Mouse (Mus musculus) liver, embryonic 12.5 days (tissue): ENCODE results near the gene Selenoo. TPM values are rescaled to one million over a fixed set of nuclear protein-coding genes. Genes with fewer than 3 reads are reported as not detected.

Experiments
- ATAC-seq: fragments of 200-750 bp; cut with Nextera tagmentation; 2 replicates; pipeline ENCODE4 v1.8.0; 2017; ENCODE audit warnings: moderate number of reproducible peaks, mild to moderate bottlenecking, moderate library complexity
- H3K27ac ChIP-seq: fragments of 300-500 bp; sonication (generic); 2 replicates; pipeline ENCODE4 v1.5.1; 2016; ENCODE audit warnings: mild to moderate bottlenecking
- H3K27me3 ChIP-seq: fragments of 300-500 bp; sonication (generic); replicated peaks from 2 replicates; pipeline ENCODE4 v1.6.1; 2016; ENCODE audit warnings: mild to moderate bottlenecking, moderate library complexity
- H3K36me3 ChIP-seq: fragments of 300-500 bp; sonication (generic); 2 replicates; pipeline ENCODE4 v1.6.1; 2016; ENCODE audit warnings: mild to moderate bottlenecking, moderate library complexity
- H3K4me1 ChIP-seq: fragments of 300-500 bp; sonication (generic); 2 replicates; pipeline ENCODE4 v1.6.1; 2016
- H3K4me2 ChIP-seq: fragments of 300-500 bp; sonication (generic); 2 replicates; pipeline ENCODE4 v1.6.1; 2016; ENCODE audit warnings: mild to moderate bottlenecking, moderate library complexity
- H3K4me3 ChIP-seq: fragments of 300-500 bp; sonication (generic); 2 replicates; pipeline ENCODE4 v1.5.1; 2016; ENCODE audit warnings: mild to moderate bottlenecking, moderate library complexity
- H3K9ac ChIP-seq: fragments of 300-500 bp; sonication (generic); 2 replicates; pipeline ENCODE4 v1.6.1; 2016; ENCODE audit warnings: mild to moderate bottlenecking, moderate library complexity
- H3K9me3 ChIP-seq: fragments of 300-500 bp; sonication (generic); replicated peaks from 2 replicates; pipeline ENCODE4 v1.6.1; 2016; ENCODE audit warnings: mild to moderate bottlenecking, moderate library complexity
- WGBS: fragments of 180-500 bp; shearing (Covaris S2); methylation state at CpG from one replicate; pipeline ENCODE4 v1.1.7; 2016; ENCODE audit not compliant: insufficient replicate concordance; 5-methylcytosine and 5-hydroxymethylcytosine counted together
- polyA plus RNA-seq: library from polyadenylated mRNA; unstranded; fragments of >200 nt; fragmentation: Nextera tagmentation; extraction: Ambion mirVana; gene quantifications from 2 replicates; pipeline ENCODE4 v1.2.1, GENCODE M21; 2016

Selenoo gene
- polyA plus RNA-seq, 1 experiment from 2014 or later: 12.8 TPM

GRCm38 (mm10) chr15:89106976-89107375 lies 18.1 kb downstream of the Selenoo start:
- Histone ChIP-seq H3K9ac (no peak overlapping the region), H3K4me1 (no peaks in the 10 kb centered on the region), H3K27me3 (no peaks in the 10 kb centered on the region), H3K4me3 (no peak overlapping the region), H3K4me2 (no peak overlapping the region), H3K9me3 (no peaks in the 10 kb centered on the region), H3K36me3 (peaks cover 100% of the 10 kb centered on the region), H3K27ac (no peak overlapping the region)
- WGBS: 79% methylated on average over 1 of the region's 1 CpGs
- no peak for ATAC-seq

- no peak overlapping the region for H3K9ac ChIP-seq
- H3K4me3 ChIP-seq: no peak overlapping the region
- H3K36me3 ChIP-seq: peaks cover 95% of the 10 kb centered on the region
- no peak overlapping the region for H3K27ac ChIP-seq
- ATAC-seq: no peak
- H3K9me3 ChIP-seq: no peaks in the 10 kb centered on the region
- 78% methylated on average over 9 of the region's 9 CpGs for WGBS
- no peaks in the 10 kb centered on the region for H3K27me3 ChIP-seq
- no peaks in the 10 kb centered on the region for H3K4me1 ChIP-seq
- no peak overlapping the region for H3K4me2 ChIP-seq
Observed at GRCm38 (mm10) chr15:89110147-89110546, 21.3 kb downstream of the Selenoo start.

- H3K4me1 ChIP-seq: peaks cover 35% of the 10 kb centered on the region
- ATAC-seq: no peak
- no peak overlapping the region for H3K4me3 ChIP-seq
- H3K27me3 ChIP-seq: no peaks in the 10 kb centered on the region
- H3K9ac ChIP-seq: no peak overlapping the region
- H3K27ac ChIP-seq: no peak overlapping the region
- no peaks in the 10 kb centered on the region for H3K9me3 ChIP-seq
- H3K36me3 ChIP-seq: peaks cover 73% of the 10 kb centered on the region
- no peak overlapping the region for H3K4me2 ChIP-seq
Observed at GRCm38 (mm10) chr15:89118007-89118406, 29.1 kb downstream of the Selenoo start.

DNA sequence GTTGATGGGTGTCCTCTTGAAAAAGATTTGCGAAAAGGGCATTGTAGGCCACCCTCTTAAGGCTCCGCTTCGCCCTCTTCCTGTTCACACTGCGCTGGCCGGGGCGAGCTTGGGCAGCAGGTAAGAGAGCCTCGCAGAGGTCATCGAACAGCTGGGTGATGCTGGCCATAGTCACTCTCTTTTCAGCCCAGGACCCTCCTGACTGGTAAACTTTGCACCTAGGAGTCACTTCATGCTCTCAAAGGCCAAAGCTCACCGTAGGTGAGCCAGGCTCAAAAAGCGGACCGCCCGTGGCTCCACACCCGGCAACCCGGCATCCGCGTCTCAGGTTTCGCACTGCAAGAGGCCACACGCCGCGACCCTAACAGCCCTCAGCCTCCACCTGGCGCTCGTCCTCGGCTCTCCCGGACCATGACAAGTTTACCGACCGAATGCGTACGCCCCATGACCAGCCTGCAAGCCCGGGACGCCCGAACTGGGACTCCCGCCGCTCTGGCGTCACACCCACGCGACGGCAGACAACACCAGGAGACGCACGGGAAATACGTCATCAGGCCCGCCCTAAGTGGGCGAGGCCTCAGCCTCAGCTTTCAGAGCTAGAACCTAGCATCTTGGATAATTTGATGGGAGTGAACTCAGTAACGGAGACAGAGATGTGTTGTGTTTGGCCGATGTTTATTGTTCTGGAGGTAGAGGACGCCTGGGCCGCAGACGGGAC lies 33.9 kb downstream of the Selenoo start, which contains the start of gene Tubgcp6:
Gene Tubgcp6, minus strand, starts transcription at position 464 of the 718 bp plus-strand sequence.
- H3K27ac ChIP-seq: peak within 1 kb of the TSS; percentile 76
- H3K4me3 ChIP-seq: peak within 1 kb of the TSS; percentile 91
- peaks cover 60% of the 10 kb centered on the region for H3K4me1 ChIP-seq
- WGBS: under 1% methylated on average over 47 of the region's 47 CpGs
- H3K9ac ChIP-seq: peak within 1 kb of the TSS; percentile 88
- peak within 1 kb of the TSS; percentile 94 for H3K4me2 ChIP-seq
- H3K9me3 ChIP-seq: no peaks in the 10 kb centered on the region
- no peaks in the 10 kb centered on the region for H3K27me3 ChIP-seq
- peaks cover 59% of the 10 kb centered on the region for H3K36me3 ChIP-seq
- peak; percentile 86 for ATAC-seq

DNA sequence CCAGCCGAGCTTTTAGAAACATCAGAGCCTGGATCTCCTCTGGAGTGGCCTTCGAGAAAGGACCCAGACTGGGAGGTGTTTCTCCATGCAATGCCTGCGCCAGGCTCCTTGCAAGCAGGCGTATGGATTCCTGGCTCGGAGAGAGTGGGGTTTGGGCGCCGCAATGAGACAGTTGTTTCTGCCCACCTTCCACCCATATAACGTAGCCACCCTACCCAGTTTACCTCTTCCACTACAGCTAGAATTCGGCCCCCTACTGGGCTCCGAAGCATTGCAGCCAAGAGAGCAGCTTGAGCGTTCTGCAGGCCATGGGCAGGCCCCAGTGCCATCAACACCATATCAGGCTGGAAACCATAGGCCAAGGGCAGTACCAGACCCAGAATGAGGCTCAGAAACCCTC lies 34.7 kb downstream of the Selenoo start:
- peaks cover 51% of the 10 kb centered on the region for H3K36me3 ChIP-seq
- H3K4me1 ChIP-seq: peaks cover 63% of the 10 kb centered on the region
- H3K4me3 ChIP-seq: peak overlapping the region; percentile 91
- 41% methylated on average over 11 of the region's 11 CpGs for WGBS
- H3K27me3 ChIP-seq: no peaks in the 10 kb centered on the region
- ATAC-seq: no peak
- H3K9me3 ChIP-seq: no peaks in the 10 kb centered on the region
- H3K4me2 ChIP-seq: peak overlapping the region; percentile 94
- H3K9ac ChIP-seq: peak overlapping the region; percentile 88
- peak overlapping the region; percentile 76 for H3K27ac ChIP-seq

DNA sequence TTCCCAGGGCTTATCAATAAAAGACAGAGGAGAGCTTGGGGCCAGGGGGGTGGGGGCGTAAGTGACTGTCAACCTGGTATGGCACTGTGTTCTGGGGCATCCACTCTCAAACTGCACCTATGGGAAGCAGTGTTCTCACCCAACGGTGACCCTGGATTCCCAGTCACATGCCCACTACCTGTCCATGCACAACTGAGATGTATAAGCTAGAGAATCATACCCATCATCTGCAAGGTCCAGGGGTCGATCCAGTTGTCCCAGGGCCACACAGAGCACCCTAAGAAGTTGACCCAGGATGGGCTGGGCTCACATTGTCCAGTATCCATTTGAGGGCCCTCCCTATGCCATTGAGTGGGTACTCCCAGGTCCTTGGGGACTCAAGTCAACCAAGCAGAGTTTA lies 35.4 kb downstream of the Selenoo start:
- H3K4me1 ChIP-seq: peaks cover 68% of the 10 kb centered on the region
- H3K4me2 ChIP-seq: no peak overlapping the region
- no peak for ATAC-seq
- 72% methylated on average over 3 of the region's 3 CpGs for WGBS
- no peaks in the 10 kb centered on the region for H3K27me3 ChIP-seq
- H3K27ac ChIP-seq: peak overlapping the region; percentile 76; the same call in 1 of the 2 replicates
- H3K4me3 ChIP-seq: no peak overlapping the region
- no peaks in the 10 kb centered on the region for H3K9me3 ChIP-seq
- H3K36me3 ChIP-seq: peaks cover 45% of the 10 kb centered on the region
- no peak overlapping the region for H3K9ac ChIP-seq

DNA sequence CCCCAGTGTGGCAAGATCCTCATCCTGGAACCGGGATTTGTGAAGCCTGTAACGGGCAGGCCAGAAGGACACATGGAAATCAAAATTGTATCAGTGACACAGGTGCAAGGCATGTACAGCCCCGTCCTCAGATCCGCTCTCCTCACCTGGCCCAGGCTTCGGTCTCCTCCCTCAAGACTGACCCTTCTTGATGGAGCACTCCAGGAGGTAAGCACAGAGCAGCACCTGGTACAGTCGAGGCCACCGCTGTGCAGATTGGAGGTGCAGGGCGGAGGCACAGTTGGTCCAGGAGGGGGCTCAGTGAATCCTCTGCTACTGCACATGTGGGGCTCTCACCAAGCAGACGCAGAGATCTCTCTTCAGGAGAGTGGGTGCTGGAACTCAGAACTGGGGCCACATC lies 36.5 kb downstream of the Selenoo start:
- ATAC-seq: no peak
- Histone ChIP-seq H3K4me2 (no peak overlapping the region), H3K36me3 (peaks cover 35% of the 10 kb centered on the region), H3K9me3 (no peaks in the 10 kb centered on the region), H3K27me3 (peaks cover 10% of the 10 kb centered on the region; the same call in 1 of the 2 replicates), H3K4me1 (peaks cover 59% of the 10 kb centered on the region), H3K27ac (no peak overlapping the region), H3K9ac (no peak overlapping the region), H3K4me3 (no peak overlapping the region)
- WGBS: 87% methylated on average over 9 of the region's 9 CpGs

DNA sequence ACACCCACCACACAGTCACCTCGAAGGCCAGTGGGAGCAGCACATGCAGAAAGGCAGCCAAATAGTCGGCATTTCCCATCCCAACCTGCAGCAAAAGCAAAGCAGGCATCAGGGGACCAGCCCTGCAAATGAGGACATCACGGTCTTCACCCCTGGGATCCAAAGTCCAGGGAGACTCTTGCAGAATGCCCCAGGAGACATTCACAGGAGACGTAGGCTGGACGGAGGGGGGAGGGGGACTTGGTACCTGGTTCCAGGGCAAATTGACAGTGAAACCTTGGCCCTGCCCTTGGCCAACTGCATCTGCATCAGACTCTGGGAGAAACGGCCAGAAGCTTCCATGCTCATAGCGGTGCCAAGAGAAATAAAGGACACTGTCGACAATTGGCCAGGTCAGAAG lies 37.7 kb downstream of the Selenoo start:
- WGBS: 78% methylated on average over 8 of the region's 8 CpGs
- Histone ChIP-seq H3K9me3 (no peaks in the 10 kb centered on the region), H3K27ac (no peak overlapping the region), H3K27me3 (peaks cover 21% of the 10 kb centered on the region; the same call in 1 of the 2 replicates), H3K4me3 (no peak overlapping the region), H3K36me3 (peaks cover 29% of the 10 kb centered on the region), H3K9ac (no peak overlapping the region), H3K4me2 (no peak overlapping the region), H3K4me1 (peaks cover 46% of the 10 kb centered on the region)
- ATAC-seq: no peak

DNA sequence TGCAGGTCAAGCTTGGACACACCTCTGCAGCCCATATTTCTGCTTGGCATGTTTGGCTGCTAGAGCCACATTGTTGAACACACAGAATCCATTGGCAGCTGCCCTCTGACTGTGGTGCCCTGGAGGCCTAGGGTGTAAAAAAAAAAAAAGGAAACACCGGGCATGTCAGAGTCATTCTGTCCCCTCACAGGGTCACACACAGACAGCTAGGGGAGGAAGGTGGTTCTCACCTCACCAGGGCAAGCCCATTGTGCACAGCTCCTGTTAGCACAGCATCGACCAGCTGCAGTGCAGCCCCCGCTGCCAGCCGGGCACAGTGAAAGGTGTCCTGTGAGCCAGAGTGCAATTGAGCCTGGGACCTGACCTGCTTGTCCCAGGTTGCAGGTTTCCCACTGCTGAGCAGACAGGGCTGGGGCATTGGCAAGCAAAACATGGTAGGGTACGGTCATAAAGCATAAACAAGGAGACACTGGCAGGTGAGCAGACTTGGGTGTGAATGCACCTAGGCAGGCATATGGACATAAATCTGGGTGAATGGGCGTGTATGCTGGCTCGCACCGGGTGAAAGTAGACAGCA lies 38.6 kb downstream of the Selenoo start:
- Histone ChIP-seq H3K4me3 (peak overlapping the region; percentile 70), H3K4me2 (peak overlapping the region; percentile 85), H3K9me3 (no peaks in the 10 kb centered on the region), H3K27ac (no peak overlapping the region), H3K4me1 (peaks cover 43% of the 10 kb centered on the region), H3K9ac (peak overlapping the region; percentile 76), H3K36me3 (peaks cover 29% of the 10 kb centered on the region), H3K27me3 (peaks cover 29% of the 10 kb centered on the region)
- 71% methylated on average over 8 of the region's 8 CpGs for WGBS
- no peak for ATAC-seq

DNA sequence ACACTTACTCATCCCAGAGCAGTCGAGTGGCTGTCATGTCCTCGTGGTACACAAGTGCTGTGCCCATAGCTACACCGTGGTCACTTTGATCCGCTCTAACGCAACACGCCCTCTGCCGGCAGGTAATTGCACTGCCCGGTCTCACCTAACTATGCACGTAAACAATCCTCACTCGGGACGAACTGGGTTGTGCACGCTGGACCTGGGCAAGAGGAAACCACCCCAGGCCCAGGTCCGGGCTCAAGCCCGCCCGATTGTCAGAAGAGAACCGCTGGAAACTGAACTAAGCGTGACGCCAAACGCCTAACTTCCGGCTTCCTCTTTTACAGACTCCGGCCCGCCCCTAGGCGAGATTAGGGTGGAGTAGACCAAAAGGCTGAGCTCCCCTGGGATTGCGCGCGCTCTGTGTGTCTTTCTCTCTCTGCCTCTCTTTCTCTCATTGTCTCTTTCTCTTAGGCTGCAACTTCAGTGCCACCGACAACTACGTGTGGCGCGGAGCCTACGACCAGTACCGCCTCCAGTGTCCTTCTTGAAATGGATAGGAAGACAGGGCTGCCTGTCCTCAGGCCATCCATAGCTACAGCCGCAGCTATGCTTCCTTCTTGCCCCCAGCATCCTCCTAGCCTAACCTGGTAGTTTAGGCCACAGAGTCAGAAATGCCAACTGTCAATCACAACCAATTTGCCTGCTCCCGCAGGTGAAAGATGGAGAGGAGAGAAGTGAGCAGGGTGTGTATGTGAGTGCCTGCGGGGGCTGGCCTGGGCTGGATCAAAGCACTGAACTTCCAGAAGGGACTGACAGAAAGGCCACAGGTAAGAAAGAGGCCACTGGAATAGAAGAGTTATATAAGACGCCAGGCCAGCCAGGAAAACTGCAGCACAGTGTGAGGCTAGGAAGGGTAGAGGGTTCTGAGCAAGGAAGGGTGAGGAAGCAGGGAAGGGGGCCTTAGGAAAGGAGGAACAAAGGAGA lies 39.8 kb downstream of the Selenoo start, which contains the start of gene Hdac10:
Gene Hdac10, minus strand, starts transcription at position 319 of the 969 bp plus-strand sequence.
- H3K4me2 ChIP-seq: peak within 1 kb of the TSS; percentile 85
- ATAC-seq: peak; percentile 89
- peaks cover 29% of the 10 kb centered on the region for H3K36me3 ChIP-seq
- H3K27me3 ChIP-seq: peaks cover 29% of the 10 kb centered on the region
- peak within 1 kb of the TSS; percentile 70 for H3K4me3 ChIP-seq
- 5% methylated on average over 36 of the region's 36 CpGs for WGBS
- peak within 1 kb of the TSS; percentile 77 for H3K27ac ChIP-seq
- H3K4me1 ChIP-seq: peaks cover 38% of the 10 kb centered on the region
- peak within 1 kb of the TSS; percentile 76 for H3K9ac ChIP-seq
- no peaks in the 10 kb centered on the region for H3K9me3 ChIP-seq

GRCm38 (mm10) chr15:89130245-89130644 lies 41.4 kb downstream of the Selenoo start:
- no peak overlapping the region for H3K4me3 ChIP-seq
- no peak for ATAC-seq
- H3K4me2 ChIP-seq: no peak overlapping the region
- H3K9me3 ChIP-seq: no peaks in the 10 kb centered on the region
- no peak overlapping the region for H3K9ac ChIP-seq
- H3K36me3 ChIP-seq: peaks cover 15% of the 10 kb centered on the region
- no peak overlapping the region for H3K27ac ChIP-seq
- H3K27me3 ChIP-seq: peaks cover 38% of the 10 kb centered on the region
- peaks cover 28% of the 10 kb centered on the region for H3K4me1 ChIP-seq

DNA sequence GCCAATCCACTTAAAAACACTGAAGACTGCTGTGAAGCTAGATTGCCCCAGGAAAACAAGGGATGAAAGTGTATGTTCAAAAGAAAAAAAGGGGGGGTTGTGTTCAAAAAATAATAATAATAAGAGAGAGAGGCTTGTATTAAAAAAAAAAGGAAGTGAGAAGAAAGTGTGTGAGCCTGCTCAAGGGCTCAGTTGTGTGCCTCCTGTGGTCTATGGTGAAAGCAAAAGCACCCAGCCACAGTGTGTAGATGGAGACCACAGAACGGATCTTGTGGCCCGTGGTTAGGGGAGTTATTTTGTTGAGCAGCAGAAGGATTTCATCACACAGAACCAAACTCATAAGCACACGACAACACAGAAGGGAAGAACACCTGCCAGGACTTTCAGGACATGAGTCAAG lies 42.4 kb downstream of the Selenoo start:
- no peak overlapping the region for H3K27ac ChIP-seq
- peaks cover 49% of the 10 kb centered on the region for H3K27me3 ChIP-seq
- H3K9ac ChIP-seq: no peak overlapping the region
- no peak overlapping the region for H3K4me3 ChIP-seq
- H3K4me1 ChIP-seq: peaks cover 28% of the 10 kb centered on the region
- H3K36me3 ChIP-seq: peaks cover 4% of the 10 kb centered on the region; the same call in 1 of the 2 replicates
- no peaks in the 10 kb centered on the region for H3K9me3 ChIP-seq
- H3K4me2 ChIP-seq: no peak overlapping the region
- no peak for ATAC-seq
- WGBS: 33% methylated on average over 3 of the region's 3 CpGs
